In genomic region chr4:155221106-155221505, GRCm38 (mm10) we compare ENCODE assay signal across 8 mouse cellular contexts. TPM values are rescaled to one million over a fixed set of nuclear protein-coding genes. Genes with fewer than 3 reads are reported as not detected.
DNase-seq lines count a peak whose midpoint lies in the region; ATAC-seq and TF ChIP-seq lines count a peak whose summit lies in the region.

No protein-coding gene starts in this region.

- H3K4me3 ChIP-seq in gastrocnemius, adult 2 months: peak overlapping the region; percentile 94
- peak overlapping the region; percentile 78 for H3K4me3 ChIP-seq in C2C12 (ENCODE audit: insufficient read depth, poor library complexity, severe bottlenecking)
- peak overlapping the region; percentile 80 for H3K4me3 ChIP-seq in forebrain, embryonic 14.5 days (ENCODE audit: low read depth, low read length)
- H3K4me3 ChIP-seq in liver, embryonic 14.5 days (ENCODE audit: insufficient read depth in 1 of 2, low read depth in 2 of 2, low read length in 2 of 2): peak overlapping the region; percentile 49 to 70

- H3ac ChIP-seq in C2C12 (ENCODE audit: control insufficient read depth, insufficient read length, low read depth): peak overlapping the region; percentile 75

- H3K79me2 ChIP-seq in C2C12 (ENCODE audit: control insufficient read depth, insufficient read depth): peaks cover 65% of the 10 kb centered on the region

- no peak for TF ChIP-seq EP300 in liver, embryonic 14.5 days (IDR thresholded peaks at IDR 0.05; ENCODE audit: low read depth)

- peaks cover 47% of the 10 kb centered on the region for H3K4me1 ChIP-seq in forebrain, embryonic 14.5 days (ENCODE audit: control insufficient read depth, insufficient read depth, low read length)
- H3K4me1 ChIP-seq in liver, embryonic 14.5 days (replicated peaks; ENCODE audit: control insufficient read depth in 2 of 2, insufficient read depth in 2 of 2, low read length in 1 of 2): peaks cover 5 to 41% of the 10 kb centered on the region in 2 experiments

- H3K27ac ChIP-seq in gastrocnemius, adult 2 months: peak overlapping the region; percentile 86
- peak overlapping the region; percentile 94; the same call in 1 of the 2 replicates for H3K27ac ChIP-seq in forebrain, embryonic 14.5 days (ENCODE audit: low read depth, low read length)
- H3K27ac ChIP-seq in liver, embryonic 14.5 days: no peak overlapping the region

- intact Hi-C loops in gastrocnemius, adult 2 months (cut with DNase I): loop anchor here (2.0 to 5.0 kb wide), 2 partner anchors 28 to 74 kb away; partner anchors contain the start of gene Faap20
- intact Hi-C loops in gastrocnemius, postnatal 36 days (cut with DNase I): no loop called here

- H3K27me3 ChIP-seq in C2C12 (ENCODE audit: control insufficient read depth, insufficient read depth, insufficient read length): no peaks in the 10 kb centered on the region
- H3K27me3 ChIP-seq in forebrain, embryonic 14.5 days (replicated peaks; ENCODE audit: control insufficient read depth, insufficient read depth, low read length): no peaks in the 10 kb centered on the region
- H3K27me3 ChIP-seq in liver, embryonic 14.5 days (ENCODE audit: control insufficient read depth, insufficient read depth, low read length): peaks cover 27% of the 10 kb centered on the region

- TF ChIP-seq CTCF in gastrocnemius, adult 2 months (IDR thresholded peaks at IDR 0.05): no peak
- TF ChIP-seq CTCF in C2C12 (IDR thresholded peaks at IDR 0.05; ENCODE audit: control insufficient read depth, insufficient read depth, insufficient read length): no peak
- no peak for TF ChIP-seq CTCF in liver, embryonic 14.5 days (IDR thresholded peaks at IDR 0.05; ENCODE audit: low read depth)

- peak overlapping the region; percentile 99 for H3K4me2 ChIP-seq in forebrain, embryonic 14.5 days (ENCODE audit: low read length)
- H3K4me2 ChIP-seq in liver, embryonic 14.5 days (ENCODE audit: low read depth): peak overlapping the region; percentile 79

- H3K36me3 ChIP-seq in C2C12 (ENCODE audit: control insufficient read depth, insufficient read depth): peaks cover 9% of the 10 kb centered on the region
- no peaks in the 10 kb centered on the region for H3K36me3 ChIP-seq in forebrain, embryonic 14.5 days (ENCODE audit: control insufficient read depth, insufficient read depth, low read length)
- no peaks in the 10 kb centered on the region for H3K36me3 ChIP-seq in liver, embryonic 14.5 days (replicated peaks; ENCODE audit: control insufficient read depth, insufficient read depth, low read depth)

- H3K9ac ChIP-seq in forebrain, embryonic 14.5 days (ENCODE audit: low read length): peak overlapping the region; percentile 93
- H3K9ac ChIP-seq in liver, embryonic 14.5 days (replicated peaks): no peak overlapping the region

- 0% methylated on average over 7 of the region's 7 CpGs for WGBS in forebrain, embryonic 14.5 days
- WGBS in liver, embryonic 14.5 days (ENCODE audit: insufficient replicate concordance): 7% methylated on average over 7 of the region's 7 CpGs

- ATAC-seq in forebrain, embryonic 14.5 days: no peak
- ATAC-seq in liver, embryonic 14.5 days (ENCODE audit: insufficient read depth): no peak

- H3K9me3 ChIP-seq in forebrain, embryonic 14.5 days (replicated peaks; ENCODE audit: control insufficient read depth, low read length): no peaks in the 10 kb centered on the region
- H3K9me3 ChIP-seq in liver, embryonic 14.5 days (ENCODE audit: control insufficient read depth, low read length): no peaks in the 10 kb centered on the region

- peaks cover 58% of the 10 kb centered on the region for H3K79me3 ChIP-seq in C2C12 (ENCODE audit: low read depth)

- no peak for DNase-seq in gastrocnemius, adult 2 months
- no peak for DNase-seq in gastrocnemius, postnatal 36 days
- DNase-seq in forebrain, embryonic 14.5 days (ENCODE audit: low spot score): no peak
- DNase-seq in liver, embryonic 14.5 days (ENCODE audit: low read depth in 3 of 3, low spot score in 3 of 3): no peak
- DNase-seq in ovary, postnatal 14 days (ENCODE audit: low spot score): no peak
- no peak for DNase-seq in right cerebral cortex, adult 18-20 months
- no peak for DNase-seq in frontal cortex, postnatal 14 days (ENCODE audit: low spot score in 2 of 2)

TF ChIP-seq in C2C12, 6 proteins besides CTCF, POLR2A, EP300 and RAD21:
- TF ChIP-seq FOSL1 (IDR thresholded peaks at IDR 0.05; ENCODE audit: insufficient read depth, low read length, poor library complexity, severe bottlenecking) (no peak), MAX (IDR thresholded peaks at IDR 0.05) (no peak), MYOG (IDR thresholded peaks at IDR 0.05; ENCODE audit: control insufficient read depth, extremely low read depth, insufficient read length) (no peak), CEBPB (IDR thresholded peaks at IDR 0.05; ENCODE audit: low read depth) (no peak), MYOD1 (IDR thresholded peaks at IDR 0.05; ENCODE audit: control insufficient read depth, insufficient read length, low read depth) (no peak), USF1 (IDR thresholded peaks at IDR 0.05; ENCODE audit: low read depth) (no peak)

RNA-seq across cellular contexts. Expression of gene Ski, which starts 1.3 kb away (rescaled TPM):
- total RNA-seq in gastrocnemius, adult 2 months (2021): 10 to 100 TPM; 28.5 to 35.6 TPM
- total RNA-seq in gastrocnemius, postnatal 36 days (2021): 10 to 100 TPM; 28.7 to 30.2 TPM
- 45.2 TPM for polyA plus RNA-seq in C2C12 (2012; fragmentation: generic; extraction: Trizol)
- 16.2 and 17.1 TPM in 2 replicates for polyA plus RNA-seq in forebrain, embryonic 14.5 days (2014; fragmentation: Nextera tagmentation; extraction: Ambion mirVana)
- 4.3 and 4.5 TPM in 2 replicates for polyA plus RNA-seq in liver, embryonic 14.5 days (2012; rRNA removed)
- 2.4 and 2.8 TPM in 2 replicates for polyA plus RNA-seq in liver, embryonic 14.5 days (2014; fragmentation: Nextera tagmentation; extraction: Ambion mirVana)

RNA-seq across cellular contexts. Expression of gene Faap20, which starts 28.5 kb away (rescaled TPM):
- 1 to 10 TPM; 4.6 to 6.1 TPM for total RNA-seq in gastrocnemius, adult 2 months (2021)
- 1 to 10 TPM; 3.1 to 4.7 TPM for total RNA-seq in gastrocnemius, postnatal 36 days (2021)
- polyA plus RNA-seq in C2C12 (2012; fragmentation: generic; extraction: Trizol): 30.6 TPM
- polyA plus RNA-seq in forebrain, embryonic 14.5 days (2014; fragmentation: Nextera tagmentation; extraction: Ambion mirVana): 81.2 and 87.4 TPM in 2 replicates
- 12.2 and 12.8 TPM in 2 replicates for polyA plus RNA-seq in liver, embryonic 14.5 days (2012; rRNA removed)
- polyA plus RNA-seq in liver, embryonic 14.5 days (2014; fragmentation: Nextera tagmentation; extraction: Ambion mirVana): 14.8 and 20.5 TPM in 2 replicates
